In the genomic region with DNA sequence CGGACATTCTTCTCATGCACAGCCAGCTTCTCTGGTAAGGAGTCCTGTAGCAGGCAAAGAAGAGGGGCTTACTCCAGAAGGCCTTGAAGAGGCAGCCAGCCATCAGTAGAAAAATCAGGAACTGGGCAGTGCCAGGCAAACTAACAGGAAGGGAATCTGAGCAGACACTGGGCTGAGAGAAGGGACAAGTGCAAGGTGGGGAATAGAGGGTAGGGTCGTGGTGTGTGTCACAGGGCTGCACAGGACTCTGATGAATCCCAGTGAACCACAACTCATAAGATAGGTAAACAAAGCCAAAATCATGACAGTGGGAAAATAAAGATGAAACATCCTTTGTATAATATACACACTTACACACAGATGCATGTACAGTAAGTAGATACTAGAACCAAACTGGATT, we compare ENCODE assay signal across 29 mouse cellular contexts. TPM values are rescaled to one million over a fixed set of nuclear protein-coding genes. Genes with fewer than 3 reads are reported as not detected.
"Had no signal": no experiment of that assay in that cellular context is flagged by ENCODE, and none has a peak within 500 bp of the region (broad histone marks: within the 10 kb centered on the region; RNA-seq: fewer than 3 reads in every experiment).

No protein-coding gene starts in this region.

- H3K4me2 ChIP-seq: embryonic facial prominence, embryonic 12.5 days; embryonic facial prominence, embryonic 13.5 days; embryonic facial prominence, embryonic 15.5 days; forebrain, embryonic 12.5 days; forebrain, embryonic 13.5 days; forebrain, embryonic 15.5 days had no signal

- H3K9me3 ChIP-seq: embryonic facial prominence, embryonic 10.5 days; embryonic facial prominence, embryonic 12.5 days; embryonic facial prominence, embryonic 13.5 days; embryonic facial prominence, embryonic 15.5 days; forebrain, embryonic 10.5 days; forebrain, embryonic 12.5 days; forebrain, embryonic 13.5 days; forebrain, embryonic 15.5 days had no signal

- H3K27me3 ChIP-seq: embryonic facial prominence, embryonic 12.5 days; embryonic facial prominence, embryonic 13.5 days; embryonic facial prominence, embryonic 15.5 days; forebrain, embryonic 12.5 days; forebrain, embryonic 13.5 days; forebrain, embryonic 15.5 days had no signal

- H3K27ac ChIP-seq: embryonic facial prominence, embryonic 10.5 days; embryonic facial prominence, embryonic 12.5 days; embryonic facial prominence, embryonic 13.5 days; embryonic facial prominence, embryonic 15.5 days; forebrain, embryonic 10.5 days; forebrain, embryonic 12.5 days; forebrain, embryonic 13.5 days; forebrain, embryonic 15.5 days; gastrocnemius, adult 2 months had no signal

- H3K9ac ChIP-seq: embryonic facial prominence, embryonic 12.5 days; embryonic facial prominence, embryonic 13.5 days; embryonic facial prominence, embryonic 15.5 days; forebrain, embryonic 12.5 days; forebrain, embryonic 13.5 days; forebrain, embryonic 15.5 days; forebrain, postnatal 0 days had no signal

- H3K4me3 ChIP-seq: embryonic facial prominence, embryonic 10.5 days; embryonic facial prominence, embryonic 12.5 days; embryonic facial prominence, embryonic 13.5 days; embryonic facial prominence, embryonic 15.5 days; erythroblast, embryonic 14.5 days; forebrain, embryonic 10.5 days; forebrain, embryonic 12.5 days; forebrain, embryonic 13.5 days; forebrain, embryonic 15.5 days; gastrocnemius, adult 2 months had no signal

- H3K4me1 ChIP-seq: embryonic facial prominence, embryonic 10.5 days; embryonic facial prominence, embryonic 12.5 days; embryonic facial prominence, embryonic 13.5 days; embryonic facial prominence, embryonic 15.5 days; forebrain, embryonic 10.5 days; forebrain, embryonic 12.5 days; forebrain, embryonic 13.5 days; forebrain, embryonic 15.5 days had no signal

- DNase-seq: cerebellum, adult 18-20 months; cerebellum, adult 2 months; cerebellum, adult 8-10 months; cerebellum, adult 9-10 months; cerebellum, adult 9-11 months; cerebellum, postnatal 10 days; cerebellum, postnatal 14 days; cerebellum, postnatal 25 days; cerebellum, postnatal 36 days; embryo, embryonic 11 days; forebrain, postnatal 0 days; gastrocnemius, adult 2 months; gastrocnemius, postnatal 10 days; gastrocnemius, postnatal 25 days; gastrocnemius, postnatal 36 days; heart, adult 11 months had no signal

- ATAC-seq: forebrain, embryonic 13.5 days; forebrain, embryonic 14.5 days; forebrain, embryonic 15.5 days; forebrain, embryonic 16.5 days; forebrain, postnatal 0 days had no signal

RNA-seq across cellular contexts. Expression of gene F2, which starts 40.2 kb away (rescaled TPM):
- polyA plus RNA-seq: embryonic facial prominence, embryonic 11.5 days; forebrain, embryonic 10.5 days; forebrain, embryonic 11.5 days; forebrain, embryonic 16.5 days; forebrain, postnatal 0 days had no signal
